Mouse (Mus musculus): ENCODE results near the gene Eya2.

The Eya2 gene

GRCm38 (mm10) chr2:165595676-165596070, 841 bp downstream of the Eya2 start:
- no peak for DNase-seq

GRCm38 (mm10) chr2:165596141-165596540, 1.3 kb downstream of the Eya2 start:
- no peak for DNase-seq

GRCm38 (mm10) chr2:165597536-165597935, 2.7 kb downstream of the Eya2 start:
- DNase-seq: no peak

DNA sequence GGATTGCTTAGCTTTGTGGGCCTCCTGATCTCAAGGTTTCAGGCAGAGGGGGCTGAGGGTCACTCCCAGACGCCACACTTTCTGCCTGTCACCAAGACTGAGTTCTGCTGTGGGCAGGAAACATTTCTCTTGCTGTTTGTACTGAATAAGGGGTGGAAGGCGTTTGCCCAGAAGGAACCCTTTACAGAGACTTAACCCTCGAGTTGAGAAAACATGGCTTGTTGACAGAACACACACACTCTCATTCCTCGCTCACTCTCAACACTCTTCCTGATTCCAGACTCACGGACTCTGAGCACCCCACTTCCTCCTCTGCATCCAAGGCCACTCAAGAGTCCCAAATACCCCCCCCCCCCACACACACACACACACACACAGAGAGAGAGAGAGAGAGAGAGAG, 3.3 kb downstream of the Eya2 start:
- no peak for DNase-seq

DNA sequence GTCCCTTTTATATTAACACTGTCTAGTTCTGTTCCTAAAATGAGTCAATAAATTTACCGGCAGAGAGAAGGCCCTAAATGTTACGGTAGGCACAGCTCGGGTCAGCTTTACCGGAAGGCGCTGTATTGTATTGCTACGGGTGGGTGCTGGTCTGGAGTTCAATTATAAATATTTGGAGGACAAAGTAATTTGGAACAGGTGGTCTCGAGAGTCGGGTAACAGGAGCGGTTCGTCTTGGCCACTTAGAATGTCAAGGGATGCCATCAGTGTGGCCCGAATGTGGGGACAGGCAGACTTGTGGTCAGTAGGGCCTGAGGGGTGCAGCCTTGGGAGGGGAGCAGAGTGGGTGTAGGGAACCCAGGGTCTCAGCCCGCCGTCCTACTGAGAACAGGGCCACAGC, 4.7 kb downstream of the Eya2 start:
- DNase-seq: no peak

- no peak for DNase-seq
Observed at GRCm38 (mm10) chr2:165600926-165601325, 6.1 kb downstream of the Eya2 start.

- no peak for DNase-seq
Observed at GRCm38 (mm10) chr2:165601605-165602004, 6.8 kb downstream of the Eya2 start.

DNA sequence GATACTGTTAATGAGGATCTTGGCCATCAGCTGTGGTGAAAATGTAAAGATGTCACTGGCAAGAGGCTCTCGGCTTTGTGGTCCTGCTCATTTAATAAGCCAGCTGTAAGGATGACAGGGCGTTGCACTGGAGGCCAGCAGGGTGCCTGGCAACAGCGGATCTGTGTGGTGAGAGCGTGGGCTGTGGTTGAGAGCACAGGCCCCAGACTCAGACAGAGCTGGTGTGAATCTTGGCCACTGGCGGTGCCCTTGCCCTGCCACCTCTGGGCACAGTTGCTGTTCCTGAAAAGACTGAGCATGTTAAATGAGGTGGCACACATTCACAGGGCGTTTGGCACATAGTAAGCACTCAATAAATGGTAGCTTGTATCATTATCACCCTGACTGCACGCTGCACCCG, 8.9 kb downstream of the Eya2 start:
- DNase-seq: no peak

- DNase-seq: no peak
Observed at GRCm38 (mm10) chr2:165611551-165612253, 16.9 kb downstream of the Eya2 start.

DNA sequence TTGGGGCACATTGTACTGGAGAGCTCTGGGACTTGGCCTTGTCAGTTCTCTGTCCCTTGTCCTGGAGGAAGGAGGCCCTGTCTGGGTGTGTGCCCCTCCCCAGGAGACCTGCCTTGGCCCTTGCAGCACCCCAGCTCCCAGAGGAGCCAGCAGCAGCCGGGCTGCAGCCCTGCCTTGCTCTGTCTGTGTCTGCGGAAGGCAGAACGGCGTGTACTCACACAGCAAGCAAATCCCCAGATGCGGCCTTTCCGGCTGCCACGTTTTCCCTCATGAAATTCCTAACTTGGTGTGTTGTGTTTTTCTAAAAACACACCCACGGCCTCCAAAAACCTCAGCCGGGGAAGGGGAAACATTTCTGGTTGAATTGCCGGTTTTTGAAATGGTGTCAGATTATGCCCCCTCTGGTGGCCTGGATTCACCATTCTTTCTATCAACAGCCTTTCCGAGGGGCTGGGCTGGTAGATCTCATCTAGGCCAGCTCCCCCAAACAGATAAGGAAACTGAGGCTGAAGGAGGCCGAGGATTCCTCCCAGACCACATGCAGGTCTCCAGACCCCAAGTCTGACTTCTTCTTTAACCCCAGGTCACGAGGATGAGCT, 19.0 kb downstream of the Eya2 start:
- DNase-seq: no peak

DNA sequence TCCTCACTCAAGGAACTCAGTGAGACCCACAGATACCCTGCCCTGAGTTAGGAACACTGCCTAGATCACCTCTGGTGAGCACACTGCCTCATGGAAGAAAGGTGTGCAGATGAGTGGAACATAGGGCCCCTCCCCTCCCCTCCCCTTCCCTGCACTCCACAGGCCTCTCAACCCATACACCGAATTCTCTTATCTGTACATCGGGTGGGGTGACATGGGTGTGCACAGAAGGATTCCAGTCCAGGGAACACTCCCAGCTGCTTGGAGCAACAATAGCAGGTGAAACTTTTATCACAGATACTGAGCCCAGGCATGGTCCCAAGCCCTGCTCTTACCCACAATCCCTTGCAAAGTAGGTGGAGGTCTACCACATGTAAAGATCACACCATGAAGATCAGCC, 26.7 kb downstream of the Eya2 start:
- DNase-seq: no peak

DNA sequence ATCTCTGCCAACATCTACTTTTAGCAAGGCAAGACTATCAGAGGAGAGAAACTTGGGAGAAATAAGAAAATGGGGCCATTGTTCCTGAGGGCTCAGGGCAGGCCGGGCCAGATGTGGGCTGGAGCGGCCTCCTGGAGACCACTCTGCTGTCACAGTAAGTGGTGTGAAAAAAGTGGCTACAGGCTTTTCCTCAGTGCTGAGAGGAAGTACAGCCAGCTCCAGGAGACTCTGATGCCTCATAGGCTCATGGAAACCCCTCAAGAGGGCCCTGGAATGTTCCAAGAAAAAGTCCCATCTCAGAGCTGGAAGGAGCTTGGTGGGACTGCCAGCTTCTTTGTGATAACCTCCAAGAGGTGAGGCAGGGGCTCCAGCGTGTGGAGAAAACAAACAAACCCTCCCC, 27.8 kb downstream of the Eya2 start:
- DNase-seq: no peak

DNA sequence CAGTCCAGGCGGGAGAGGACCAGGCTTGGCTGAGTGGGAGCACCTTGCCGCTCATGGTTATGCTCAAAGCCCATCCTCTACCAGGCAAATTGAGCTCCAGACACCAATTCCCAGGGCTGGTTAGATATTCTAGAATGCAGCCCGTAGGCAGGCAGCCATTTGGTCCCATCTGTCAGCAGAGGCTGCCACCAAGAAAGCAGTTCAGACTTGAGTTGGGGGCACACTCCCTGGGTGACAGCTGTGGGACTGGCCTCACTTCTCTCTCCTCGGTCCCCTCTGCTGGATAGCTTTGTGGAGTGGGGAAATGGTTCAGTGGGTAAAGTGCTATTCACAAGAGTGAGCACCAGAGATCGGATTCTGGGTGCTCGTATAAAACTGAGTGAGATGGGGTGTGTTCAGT, 32.0 kb downstream of the Eya2 start:
- no peak for DNase-seq

DNA sequence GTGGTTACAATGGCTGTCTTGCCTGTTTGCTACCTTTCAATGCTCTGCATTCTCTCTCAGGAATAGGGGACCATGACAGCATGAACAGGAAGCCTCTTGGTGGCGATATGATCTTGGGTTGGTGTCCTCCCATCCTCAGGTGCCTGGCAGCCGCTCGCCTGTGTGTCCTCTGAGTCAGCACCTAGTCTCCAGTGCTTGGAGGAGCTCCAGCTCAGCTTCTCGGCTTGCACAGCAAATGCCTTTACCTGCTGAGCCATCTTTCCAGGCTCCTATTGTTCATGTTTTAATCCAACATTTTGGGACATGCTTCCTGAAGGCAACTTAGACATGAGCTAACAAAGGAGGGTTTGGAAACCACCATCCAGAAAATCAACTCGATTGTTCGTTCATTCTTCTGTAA, 33.1 kb downstream of the Eya2 start:
- no peak for DNase-seq

DNA sequence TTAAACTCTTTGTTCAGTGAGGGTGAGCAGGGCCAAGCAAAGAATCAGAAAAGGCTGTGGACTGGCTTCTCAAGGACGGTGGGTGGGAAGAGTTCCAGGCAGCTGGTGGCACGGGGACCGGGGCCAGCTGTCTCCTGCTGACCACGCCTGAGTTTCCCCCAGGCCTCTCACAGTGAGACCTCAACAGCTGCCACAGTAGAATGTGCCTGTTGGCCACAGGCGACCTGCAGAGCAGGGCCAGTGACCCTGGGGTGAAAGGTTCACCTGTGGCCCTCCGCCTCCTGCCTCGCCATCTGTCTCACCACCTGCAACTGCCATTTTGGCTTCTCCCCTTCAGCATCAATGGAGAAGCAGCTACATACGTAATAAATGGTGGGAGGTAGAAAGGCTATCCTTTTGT, 35.1 kb downstream of the Eya2 start:
- no peak for DNase-seq

- DNase-seq: no peak
Observed at GRCm38 (mm10) chr2:165633011-165633785, 38.4 kb downstream of the Eya2 start.

GRCm38 (mm10) chr2:165634481-165634880, 39.6 kb downstream of the Eya2 start:
- no peak for DNase-seq

- DNase-seq: no peak
Observed at GRCm38 (mm10) chr2:165639075-165639755, 44.4 kb downstream of the Eya2 start.

GRCm38 (mm10) chr2:165641909-165642505, 47.2 kb downstream of the Eya2 start:
- no peak for DNase-seq

DNA sequence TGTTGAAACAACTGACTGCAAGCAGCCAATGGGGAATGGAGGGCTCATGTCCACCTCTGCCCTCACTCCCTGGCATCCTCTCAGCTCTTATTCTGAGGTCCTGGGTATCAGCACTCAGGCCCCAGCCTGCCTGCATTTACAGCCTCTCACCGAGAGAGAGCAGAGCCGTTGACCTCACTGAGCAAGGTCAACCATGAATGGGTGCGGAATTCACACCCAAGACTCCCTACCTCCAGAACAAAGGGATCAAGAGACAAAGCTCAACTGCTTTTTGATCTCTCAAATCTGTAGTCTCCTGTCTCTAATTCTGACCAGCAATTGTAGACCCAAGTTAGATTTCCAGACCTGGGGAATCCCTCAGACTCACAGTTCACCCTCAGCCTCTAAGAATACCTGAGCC, 48.8 kb downstream of the Eya2 start:
- DNase-seq: no peak

DNA sequence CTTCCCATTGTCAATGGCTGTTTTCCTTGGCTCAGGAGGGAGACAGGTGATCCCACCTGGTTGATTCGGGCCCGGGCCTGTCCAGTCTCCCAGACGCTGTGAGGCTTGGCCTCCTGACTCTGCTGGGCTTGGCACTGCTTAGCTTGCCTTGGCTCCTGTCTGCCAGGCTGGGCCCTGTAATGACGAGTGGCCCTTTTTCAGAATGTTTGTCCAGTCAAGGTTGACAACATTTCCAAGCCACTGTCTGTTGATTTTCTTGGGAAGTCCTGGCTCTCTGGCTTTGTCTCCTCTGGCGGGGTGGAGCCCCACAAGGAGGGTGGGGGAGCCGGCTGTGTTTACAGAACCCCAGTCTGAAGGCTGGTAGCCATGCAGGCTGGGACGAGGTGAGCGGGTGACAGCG, 49.2 kb downstream of the Eya2 start:
- DNase-seq: no peak

DNA sequence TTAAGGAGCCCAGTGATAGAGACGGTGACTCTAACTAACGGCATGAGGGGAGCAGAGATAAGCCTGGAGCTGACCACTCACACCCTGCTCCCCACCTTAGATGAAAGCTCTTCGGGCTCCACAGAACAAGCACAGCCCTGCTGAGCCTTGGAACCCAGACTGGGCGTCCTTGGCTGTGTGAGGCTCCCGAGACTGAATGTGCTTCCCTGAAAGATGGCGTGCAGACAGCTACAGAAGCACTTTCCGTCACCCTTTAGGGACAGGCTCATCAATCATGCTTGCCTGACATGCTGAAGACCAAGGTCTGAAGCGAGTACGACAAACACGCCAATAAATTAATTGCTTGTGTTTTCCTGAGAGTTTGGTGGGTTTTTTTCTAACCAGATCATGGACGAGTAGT, 56.2 kb downstream of the Eya2 start:
- DNase-seq: no peak

DNA sequence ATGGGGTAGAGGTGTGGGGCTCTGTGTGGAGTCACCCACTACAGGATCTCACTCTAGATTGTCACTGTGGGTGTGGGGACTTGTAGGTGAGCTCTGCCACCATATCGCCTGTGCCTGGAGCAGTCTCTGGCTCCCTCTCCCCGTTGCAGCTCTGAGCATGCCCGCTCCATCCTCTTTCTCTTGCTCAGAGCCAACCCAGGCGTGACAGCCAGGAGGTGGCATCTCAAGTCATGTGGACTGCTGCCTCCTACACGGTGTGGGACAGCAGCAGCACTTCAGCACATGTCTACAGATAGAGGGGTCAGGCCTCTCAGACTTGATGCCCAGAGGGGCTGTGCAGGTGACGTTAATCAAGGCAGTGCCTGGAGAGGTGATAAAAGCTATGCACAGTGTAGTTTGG, 57.4 kb downstream of the Eya2 start:
- no peak for DNase-seq

Data from spleen, adult 18-20 months (tissue).